Mouse (Mus musculus) liver, adult 2 months (tissue): Measurements from ENCODE around the gene Tent5c.

Source experiments
- CTCF ChIP-seq: fragments of 200-500 bp; IDR thresholded peaks from 2 replicates; pipeline ENCODE4 v1.5.1; 2011; ENCODE audit warnings: low read depth, low read length, control low read depth
- POLR2A ChIP-seq: fragments of 200-500 bp; IDR thresholded peaks from 2 replicates; pipeline ENCODE4 v1.6.1; 2011; ENCODE audit warnings: low read length, control low read depth; ENCODE audit not compliant: insufficient read depth; ENCODE audit errors: extremely low read depth

DNA sequence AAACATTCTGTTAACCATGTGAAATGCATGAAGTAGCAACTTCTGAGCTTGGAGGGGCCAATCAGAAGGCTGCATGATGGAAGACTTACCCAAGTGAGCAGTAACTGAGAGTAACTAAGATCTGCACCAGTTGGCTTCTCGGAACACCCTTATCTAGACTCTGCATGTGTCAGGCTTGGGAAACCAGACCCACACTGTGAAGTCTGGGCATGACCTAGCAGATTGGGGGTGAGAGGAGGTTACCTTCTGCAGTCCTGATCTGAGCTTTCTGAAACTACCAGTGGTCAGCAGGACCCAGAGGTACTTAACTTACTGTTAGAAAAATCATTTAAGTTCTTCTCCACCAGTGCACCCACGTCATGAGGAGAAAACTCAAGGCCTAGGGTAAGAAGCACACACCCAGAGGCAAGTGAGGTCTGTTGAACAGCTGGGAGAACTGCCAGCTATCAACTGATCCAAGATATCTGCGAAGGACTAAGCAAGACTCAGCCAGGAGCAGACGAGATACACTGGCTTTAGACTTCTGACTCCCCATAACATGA lies 50.6 kb downstream of the Tent5c start:
- TF ChIP-seq POLR2A = no peak
- no peak for TF ChIP-seq CTCF
